Comparison of ENCODE assay signal across 8 mouse cellular contexts in genomic region chr6:122810615-122811279, GRCm38 (mm10). TPM values are rescaled to one million over a fixed set of nuclear protein-coding genes. Genes with fewer than 3 reads are reported as not detected.
DNase-seq lines count a peak whose midpoint lies in the region; ATAC-seq lines count a peak whose summit lies in the region.

No protein-coding gene starts in this region.

- peak overlapping the region; percentile 66 for H3K4me2 ChIP-seq in heart, embryonic 14.5 days (ENCODE audit: low read length)
- H3K4me2 ChIP-seq in liver, embryonic 13.5 days = peak overlapping the region; percentile 75
- H3K4me2 ChIP-seq in stomach, embryonic 16.5 days (ENCODE audit: low read depth, low read length) = peak overlapping the region; percentile 79

- H3K36me3 ChIP-seq in heart, embryonic 14.5 days (ENCODE audit: control insufficient read depth, insufficient read depth, low read length) = no peaks in the 10 kb centered on the region
- H3K36me3 ChIP-seq in liver, embryonic 13.5 days = no peaks in the 10 kb centered on the region
- no peaks in the 10 kb centered on the region for H3K36me3 ChIP-seq in stomach, embryonic 16.5 days (ENCODE audit: control insufficient read depth, insufficient read depth, low read length)

- peak; percentile 99 for ATAC-seq in heart, embryonic 14.5 days (ENCODE audit: insufficient number of reproducible peaks, insufficient read depth, low FRiP score, low read depth)
- ATAC-seq in liver, embryonic 13.5 days (ENCODE audit: low read depth) = peak; percentile 96
- peak; percentile 99 for ATAC-seq in stomach, embryonic 16.5 days (ENCODE audit: insufficient read depth, low FRiP score)

- peak overlapping the region; percentile 82 for H3K9ac ChIP-seq in heart, embryonic 14.5 days (ENCODE audit: low read length)
- peak overlapping the region; percentile 90 for H3K9ac ChIP-seq in liver, embryonic 13.5 days
- H3K9ac ChIP-seq in stomach, embryonic 16.5 days (ENCODE audit: low read length) = peak overlapping the region; percentile 91

- H3K9me3 ChIP-seq in heart, embryonic 14.5 days (ENCODE audit: control insufficient read depth, low read length) = no peaks in the 10 kb centered on the region
- H3K9me3 ChIP-seq in liver, embryonic 13.5 days (replicated peaks) = no peaks in the 10 kb centered on the region
- no peaks in the 10 kb centered on the region for H3K9me3 ChIP-seq in stomach, embryonic 16.5 days (replicated peaks; ENCODE audit: control insufficient read depth, low read length)

- peak overlapping the region; percentile 97 for H3K27ac ChIP-seq in brown adipose tissue, adult 24 weeks (replicated peaks; ENCODE audit: low read depth, low read length)
- H3K27ac ChIP-seq in heart, embryonic 14.5 days (replicated peaks in 1 of 2; ENCODE audit: control insufficient read depth in 1 of 2, insufficient read depth in 1 of 2, low read depth in 2 of 2, low read length in 2 of 2) = peak overlapping the region; percentile 99 to 100
- H3K27ac ChIP-seq in liver, embryonic 13.5 days = peak overlapping the region; percentile 100
- peak overlapping the region; percentile 100 for H3K27ac ChIP-seq in stomach, embryonic 16.5 days (ENCODE audit: low read length)

- peak; percentile 98 for DNase-seq in CD4-positive, CD25-positive, alpha-beta regulatory T cell, adult 2 months (ENCODE audit: low read depth, low spot score)
- DNase-seq in fat pad, adult 2 months (ENCODE audit: extremely low read depth, low read depth, low spot score) = peak; percentile 97
- DNase-seq in kidney, postnatal 14 days = peak; percentile 98
- DNase-seq in liver, embryonic 13.5 days = peak; percentile 96
- peak; percentile 95 for DNase-seq in neural tube, embryonic 10.5 days (ENCODE audit: extremely low spot score, low spot score)

- peaks cover 7% of the 10 kb centered on the region; the same call in 1 of the 2 replicates for H3K4me1 ChIP-seq in brown adipose tissue, adult 24 weeks (ENCODE audit: control insufficient read depth, insufficient read depth, insufficient read length, low read length)
- peaks cover 3 to 6% of the 10 kb centered on the region in 2 experiments; a peak in 3 of 4 replicates for H3K4me1 ChIP-seq in heart, embryonic 14.5 days (ENCODE audit: control insufficient read depth in 2 of 2, insufficient read depth in 2 of 2, low read length in 2 of 2)
- H3K4me1 ChIP-seq in liver, embryonic 13.5 days (replicated peaks) = peaks cover 30% of the 10 kb centered on the region
- peaks cover 7% of the 10 kb centered on the region for H3K4me1 ChIP-seq in stomach, embryonic 16.5 days (ENCODE audit: control insufficient read depth, insufficient read depth, low read length)

- peak overlapping the region; percentile 76 for H3K4me3 ChIP-seq in brown adipose tissue, adult 24 weeks (ENCODE audit: insufficient read depth, low read depth, low read length)
- H3K4me3 ChIP-seq in heart, embryonic 14.5 days (ENCODE audit: control insufficient read depth in 1 of 2, insufficient read depth in 1 of 2, low read depth in 1 of 2, low read length in 2 of 2) = peak overlapping the region; percentile 60 to 98
- H3K4me3 ChIP-seq in liver, embryonic 13.5 days (replicated peaks) = peak overlapping the region; percentile 73
- peak overlapping the region; percentile 69 for H3K4me3 ChIP-seq in stomach, embryonic 16.5 days (replicated peaks; ENCODE audit: low read length)

- WGBS in heart, embryonic 14.5 days = under 1% methylated on average over 30 of the region's 30 CpGs
- under 1% methylated on average over 30 of the region's 30 CpGs for WGBS in liver, embryonic 13.5 days (ENCODE audit: insufficient replicate concordance)
- WGBS in stomach, embryonic 16.5 days = under 1% methylated on average over 30 of the region's 30 CpGs

- H3K27me3 ChIP-seq in heart, embryonic 14.5 days (ENCODE audit: control insufficient read depth, insufficient read depth, low read length) = no peaks in the 10 kb centered on the region
- H3K27me3 ChIP-seq in liver, embryonic 13.5 days = no peaks in the 10 kb centered on the region
- H3K27me3 ChIP-seq in stomach, embryonic 16.5 days (ENCODE audit: control insufficient read depth, insufficient read depth, low read length) = no peaks in the 10 kb centered on the region

RNA-seq across cellular contexts. Expression of gene Foxj2, which starts 9.0 kb away (rescaled TPM):
- polyA plus RNA-seq in brown adipose tissue, adult 24 weeks (2012; ENCODE audit: insufficient read depth, insufficient read length, missing spikeins) = 7.6 and 10.5 TPM in 2 replicates
- polyA plus RNA-seq in heart, embryonic 14.5 days (2014; fragmentation: Nextera tagmentation; extraction: Ambion mirVana) = 7.8 and 7.9 TPM in 2 replicates
- polyA plus RNA-seq in liver, embryonic 13.5 days (2015; fragmentation: Nextera tagmentation; extraction: Ambion mirVana) = 1.0 and 1.2 TPM in 2 replicates
- polyA plus RNA-seq in stomach, embryonic 16.5 days (2015; fragmentation: Nextera tagmentation; extraction: Ambion mirVana) = 5.2 and 5.9 TPM in 2 replicates

RNA-seq across cellular contexts. Expression of gene Slc2a3, which starts 9.3 kb away (rescaled TPM):
- 0.83 and 2.9 TPM in 2 replicates for polyA plus RNA-seq in brown adipose tissue, adult 24 weeks (2012; ENCODE audit: insufficient read depth, insufficient read length, missing spikeins)
- 10.3 and 10.7 TPM in 2 replicates for polyA plus RNA-seq in heart, embryonic 14.5 days (2014; fragmentation: Nextera tagmentation; extraction: Ambion mirVana)
- polyA plus RNA-seq in liver, embryonic 13.5 days (2015; fragmentation: Nextera tagmentation; extraction: Ambion mirVana) = 18.6 and 21.4 TPM in 2 replicates
- polyA plus RNA-seq in stomach, embryonic 16.5 days (2015; fragmentation: Nextera tagmentation; extraction: Ambion mirVana) = 11.2 and 12.1 TPM in 2 replicates

RNA-seq across cellular contexts. Expression of gene C3ar1, which starts 45.2 kb away (rescaled TPM):
- polyA plus RNA-seq in brown adipose tissue, adult 24 weeks (2012; ENCODE audit: insufficient read depth, insufficient read length, missing spikeins) = 3.3 and 4.4 TPM in 2 replicates
- polyA plus RNA-seq in heart, embryonic 14.5 days (2014; fragmentation: Nextera tagmentation; extraction: Ambion mirVana) = 3.1 and 4.2 TPM in 2 replicates
- 1.1 and 1.3 TPM in 2 replicates for polyA plus RNA-seq in liver, embryonic 13.5 days (2015; fragmentation: Nextera tagmentation; extraction: Ambion mirVana)
- 2.5 and 3.2 TPM in 2 replicates for polyA plus RNA-seq in stomach, embryonic 16.5 days (2015; fragmentation: Nextera tagmentation; extraction: Ambion mirVana)

Comparison
In these comparisons a context has a peak if more than half of its experiments do, and no peak if none do; other contexts are left out.
1. Peak in every context shown above with its lines: DNase-seq, ATAC-seq, H3K4me3 ChIP-seq and H3K27ac ChIP-seq.